Mouse (Mus musculus) B cell, adult 2 months (primary cell): ENCODE measurements around the gene Spop.

ENCODE experiments used
- DNase-seq, 2 experiments: peaks; one replicate each; pipeline ENCODE4 v3.0.0; 2022

Spop gene

DNA sequence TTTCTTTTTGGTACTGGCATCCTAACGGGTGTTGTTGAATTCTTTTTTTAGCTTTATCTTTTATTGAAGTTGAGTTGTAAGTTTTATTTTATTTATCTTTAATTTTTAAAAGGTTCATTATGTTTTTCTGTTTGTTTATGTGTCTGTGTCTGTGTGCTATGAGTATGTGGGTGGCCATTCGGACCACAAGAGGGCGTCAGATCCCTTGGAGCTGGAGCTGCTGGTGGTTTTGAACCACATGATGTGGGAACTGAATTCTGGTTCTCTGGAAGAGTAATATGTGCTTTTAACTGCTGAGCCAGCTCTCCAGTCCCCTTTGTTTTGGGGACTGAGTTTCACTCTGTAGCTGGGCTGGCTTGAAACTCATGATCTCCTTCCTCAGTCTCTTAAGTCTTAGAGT, 9.6 kb downstream of the Spop start:
- DNase-seq, result peak in 1 of 2 experiments; percentile 16

DNA sequence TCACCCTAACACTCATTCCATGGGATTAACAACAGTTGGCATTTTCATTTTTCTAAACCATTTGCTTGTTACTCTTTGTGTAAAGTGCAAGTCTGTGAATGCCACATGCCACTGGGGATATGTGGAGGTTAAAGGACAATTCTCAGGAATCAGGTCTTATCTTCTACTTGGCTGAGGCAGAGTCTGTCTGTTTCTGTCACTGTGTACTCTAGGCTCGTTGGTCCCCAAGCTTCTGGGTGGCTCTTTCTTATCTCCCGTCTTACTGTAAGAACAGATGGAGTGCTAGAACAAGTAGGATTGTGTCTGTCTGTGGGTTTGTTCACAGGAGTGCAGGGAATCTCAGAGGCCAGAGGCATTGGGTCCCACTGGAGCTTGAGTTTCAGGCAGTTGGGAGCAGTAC, 17.5 kb downstream of the Spop start:
- DNase-seq, result no peak

GRCm38 (mm10) chr11:95432194-95432593, 18.3 kb downstream of the Spop start:
- peak; percentile 73 to 75 for DNase-seq

- no peak for DNase-seq
These were observed 31.5 kb downstream of the Spop start for GRCm38 (mm10) chr11:95445371-95445770.

GRCm38 (mm10) chr11:95446580-95447305, 32.9 kb downstream of the Spop start:
- no peak for DNase-seq

GRCm38 (mm10) chr11:95448346-95448745, 34.5 kb downstream of the Spop start:
- no peak for DNase-seq

DNA sequence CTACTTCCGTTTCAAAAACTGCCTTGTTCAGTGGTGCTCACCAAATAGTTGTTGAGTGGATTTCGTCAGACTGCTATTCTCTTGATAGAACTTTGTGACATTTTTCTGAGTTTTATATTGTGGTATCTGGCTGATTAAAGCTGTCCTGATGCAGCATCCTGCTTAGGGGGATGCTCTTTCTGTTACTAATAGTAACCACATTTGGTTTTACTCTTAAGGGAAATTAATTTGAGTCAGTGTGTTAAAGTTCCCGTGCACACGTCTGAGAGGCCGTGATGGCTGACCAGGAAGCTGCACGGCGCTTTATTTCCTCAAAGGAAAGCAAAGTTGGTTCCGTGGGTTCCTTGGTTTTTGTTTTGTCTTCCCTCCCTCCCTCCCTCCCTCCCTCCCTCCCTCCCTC, 41.5 kb downstream of the Spop start:
- DNase-seq, result no peak

DNA sequence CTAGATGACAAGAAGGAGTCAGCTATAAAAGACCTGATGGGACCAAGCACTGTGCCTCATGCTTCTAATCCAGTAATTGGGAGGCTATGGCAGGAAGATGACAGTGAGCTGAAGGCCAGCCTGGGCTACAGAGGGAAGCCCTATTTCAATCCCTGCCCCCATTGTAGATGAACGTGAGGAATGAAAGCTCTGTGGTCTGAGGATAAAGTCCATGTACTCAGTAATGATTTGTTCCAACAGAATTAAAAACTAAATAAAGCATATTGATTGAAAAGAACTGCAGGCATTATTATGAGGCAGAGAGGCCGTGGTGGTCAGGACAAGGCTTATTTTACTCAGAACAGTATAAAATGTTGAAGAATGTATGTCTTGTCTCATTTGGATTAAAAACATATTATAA, 47.0 kb downstream of the Spop start:
- no peak for DNase-seq

GRCm38 (mm10) chr11:95462168-95462567, 48.3 kb downstream of the Spop start:
- DNase-seq, result no peak

DNA sequence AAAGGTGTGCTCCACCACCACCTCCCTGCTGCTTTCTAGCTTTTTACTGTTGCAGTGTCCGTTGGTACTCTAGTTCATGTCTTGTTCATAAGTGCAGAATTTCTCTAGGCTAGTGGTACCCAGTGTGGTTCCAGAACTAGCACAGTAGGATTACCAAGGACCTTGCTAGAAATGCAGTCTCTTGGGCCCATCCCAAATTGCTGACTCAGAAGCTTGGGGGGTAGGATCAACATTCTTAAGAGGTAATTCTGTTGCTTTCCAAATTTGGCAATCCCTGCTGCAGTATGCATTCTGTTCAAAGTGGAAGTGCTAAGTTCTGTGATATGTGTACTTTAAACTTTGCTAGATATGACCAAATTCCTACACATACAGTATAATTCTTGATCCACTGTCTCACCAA, 53.9 kb downstream of the Spop start:
- no peak for DNase-seq

DNA sequence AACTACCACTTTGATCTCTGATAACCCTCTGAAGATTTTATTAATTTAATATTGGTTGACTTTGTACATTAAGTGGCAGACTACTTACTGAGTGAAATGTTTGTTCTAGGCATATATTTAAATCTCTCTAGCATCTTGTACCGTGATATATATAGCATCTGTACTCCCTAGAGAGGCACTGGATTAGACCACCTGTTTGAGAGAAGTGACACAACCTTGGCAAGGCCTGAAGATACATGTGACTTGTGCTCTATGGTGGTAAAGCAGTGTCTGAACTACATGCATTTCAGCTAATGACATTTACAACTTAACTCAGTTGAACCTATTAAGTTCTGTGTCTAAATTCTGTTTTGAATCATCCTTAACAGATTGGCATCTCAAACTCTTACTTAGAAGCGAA, 59.1 kb downstream of the Spop start:
- DNase-seq, result no peak

- DNase-seq, result no peak
These were observed 59.6 kb downstream of the Spop start for GRCm38 (mm10) chr11:95473456-95473855.

- no peak for DNase-seq
These were observed 62.4 kb downstream of the Spop start for GRCm38 (mm10) chr11:95476323-95476722.

DNA sequence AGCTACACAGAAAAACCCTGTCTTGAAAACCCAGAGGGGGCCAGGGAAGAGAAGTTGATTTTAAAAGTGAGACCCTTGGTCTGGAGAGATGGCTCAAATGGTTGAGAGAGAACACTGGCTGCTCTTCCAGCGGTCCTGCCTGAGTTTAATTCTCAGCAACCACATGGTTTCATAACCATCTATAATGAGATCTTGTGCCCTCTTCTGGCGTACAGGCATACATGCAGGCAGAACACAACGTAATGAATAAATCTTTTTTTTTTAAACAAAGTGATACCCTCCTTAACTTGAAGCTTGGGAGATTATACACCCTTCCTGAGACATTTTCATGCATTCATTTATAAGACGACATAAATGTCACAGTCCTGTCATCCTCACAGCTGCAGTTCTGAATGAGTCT, 65.6 kb downstream of the Spop start:
- no peak for DNase-seq

- DNase-seq, result no peak
These were observed 66.8 kb downstream of the Spop start for GRCm38 (mm10) chr11:95480662-95481061.

DNA sequence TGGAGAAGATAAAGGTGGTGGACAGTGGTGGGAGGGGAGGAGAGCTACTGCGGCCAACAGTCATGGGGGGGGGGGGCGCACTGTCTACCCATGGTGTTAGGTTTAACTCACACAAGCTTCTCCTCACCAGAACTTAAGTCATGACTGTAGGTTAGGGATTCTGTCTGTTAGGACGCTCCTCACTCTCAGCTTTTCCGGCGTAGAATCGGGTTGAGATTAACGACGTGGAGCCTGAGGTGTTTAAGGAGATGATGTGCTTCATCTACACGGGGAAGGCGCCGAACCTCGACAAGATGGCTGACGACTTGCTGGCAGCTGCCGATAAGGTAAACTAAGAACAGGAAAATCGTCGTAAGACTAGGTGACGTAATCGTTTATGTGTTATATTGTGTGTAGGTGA, 71.8 kb downstream of the Spop start:
- no peak for DNase-seq

DNA sequence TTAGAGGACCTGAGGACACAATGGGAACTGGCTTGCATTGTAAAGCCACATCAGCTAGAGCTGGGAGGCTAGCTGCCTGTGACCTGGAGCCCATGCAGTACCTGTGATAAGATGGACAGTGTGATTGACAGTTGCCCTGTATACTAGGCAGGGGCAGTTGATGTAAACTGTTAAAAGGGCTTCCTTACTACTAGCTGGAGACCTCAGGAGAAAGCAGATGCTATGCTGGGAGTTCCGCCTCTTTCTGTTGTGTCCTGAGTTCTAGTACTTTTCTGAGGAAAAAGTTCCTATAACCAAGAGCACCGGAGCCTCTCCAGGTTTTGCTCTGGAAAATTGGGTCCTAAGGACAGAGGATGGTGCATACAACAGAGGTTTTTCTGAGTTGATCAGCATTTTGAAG, 73.4 kb downstream of the Spop start:
- no peak for DNase-seq

- DNase-seq, result no peak
These were observed 76.2 kb downstream of the Spop start for GRCm38 (mm10) chr11:95490104-95490503.

GRCm38 (mm10) chr11:95492256-95492655, 78.4 kb downstream of the Spop start:
- DNase-seq, result no peak

DNA sequence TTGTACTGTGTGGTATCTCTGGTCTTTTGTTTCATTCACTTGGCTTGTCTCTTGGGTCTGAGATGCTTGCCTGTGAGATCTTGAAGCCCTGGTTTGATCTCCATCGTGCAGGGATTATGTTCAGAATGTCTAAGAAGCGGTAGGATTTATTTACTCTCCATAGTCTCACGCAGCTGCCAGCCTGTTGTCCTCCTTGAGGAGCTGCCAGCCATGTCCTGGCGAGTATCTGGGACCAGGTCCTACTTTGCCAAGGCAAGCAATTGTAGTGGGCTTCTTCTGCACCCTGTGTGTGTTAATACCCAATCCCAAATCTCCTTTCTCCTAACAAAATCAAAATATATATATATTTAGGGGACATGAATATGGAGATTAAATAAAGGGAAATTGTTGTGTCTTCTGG, 79.1 kb downstream of the Spop start:
- no peak for DNase-seq

- DNase-seq, result no peak
These were observed 80.1 kb downstream of the Spop start for GRCm38 (mm10) chr11:95493950-95494349.

DNA sequence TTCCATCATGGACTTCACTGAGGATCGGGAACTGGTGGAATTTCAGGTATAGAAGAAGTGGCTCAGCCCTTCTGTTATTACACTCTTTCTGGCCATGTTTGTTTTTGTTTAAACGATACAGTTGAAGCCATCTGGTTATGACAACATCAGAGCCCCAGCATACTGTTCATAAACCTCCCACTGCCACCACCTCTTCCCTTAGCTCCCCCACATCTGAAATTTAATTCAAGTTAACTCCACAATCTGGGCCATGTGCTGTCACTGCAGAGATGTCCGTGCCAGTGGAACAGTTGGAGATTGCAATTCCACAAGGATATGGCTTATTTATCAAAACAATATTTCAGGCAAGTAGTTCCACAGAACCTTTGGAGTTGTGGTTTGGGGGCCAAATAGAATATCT, 80.5 kb downstream of the Spop start:
- no peak for DNase-seq

GRCm38 (mm10) chr11:95495883-95496282, 82.0 kb downstream of the Spop start:
- no peak for DNase-seq

DNA sequence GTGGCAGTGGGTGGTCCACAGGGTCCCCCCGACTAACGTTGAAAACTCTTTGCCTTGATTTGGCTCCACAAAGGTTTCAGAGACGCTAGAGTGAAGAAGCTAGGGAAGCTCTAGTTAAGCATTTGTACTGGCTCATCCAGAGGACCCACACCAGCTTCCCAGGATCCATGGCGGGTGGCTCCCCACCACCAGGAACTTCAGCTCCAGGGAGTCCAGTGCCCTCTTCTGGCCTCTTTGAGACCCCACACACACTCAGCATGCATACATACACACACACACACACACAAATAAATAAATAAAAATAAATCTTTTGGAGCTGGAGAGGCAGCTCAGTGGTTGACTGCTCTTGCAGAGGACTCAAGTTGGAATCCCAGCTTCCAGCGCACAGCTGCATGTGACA, 84.0 kb downstream of the Spop start:
- DNase-seq, result no peak

DNA sequence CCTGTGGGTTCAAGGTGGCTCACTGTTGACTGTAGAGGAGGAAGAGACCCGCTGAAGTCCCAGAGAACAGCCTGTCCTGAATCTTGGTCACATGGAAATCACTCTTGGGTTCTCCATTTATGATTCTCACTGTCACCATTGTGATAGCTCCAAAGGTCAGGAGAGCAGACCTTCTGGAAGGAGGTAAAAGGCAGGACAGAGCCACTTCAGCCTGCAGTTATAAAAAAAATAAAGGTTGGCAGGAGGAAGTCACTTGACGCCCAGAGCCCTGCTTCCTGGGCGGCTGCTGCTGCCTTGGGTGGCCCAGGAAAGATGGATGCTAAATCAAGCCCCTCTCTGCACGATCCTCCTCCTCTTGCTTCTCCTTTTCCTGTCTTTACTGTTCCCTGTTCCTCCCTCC, 86.5 kb downstream of the Spop start:
- no peak for DNase-seq
